ENCODE assay signal across 12 mouse cellular contexts in the genomic region with DNA sequence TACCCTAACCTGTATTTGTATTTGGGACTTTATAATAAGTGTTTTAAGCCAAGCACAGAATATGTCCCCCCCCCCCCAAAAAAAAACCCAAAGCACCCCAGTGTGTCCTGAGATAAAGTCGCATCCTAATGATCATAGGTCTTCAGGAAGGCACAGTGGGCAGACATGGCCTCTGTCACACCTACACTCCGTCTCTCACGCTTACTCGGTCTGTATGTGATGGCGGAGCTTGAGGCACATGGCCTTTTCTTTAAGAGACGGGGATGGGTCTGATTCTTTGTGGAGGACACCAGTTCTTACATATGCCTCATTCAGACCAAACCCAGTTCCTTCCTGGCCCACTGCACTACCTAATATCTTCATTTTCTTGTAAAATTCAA.
DNase-seq lines count a peak whose midpoint lies in the region; ATAC-seq and TF ChIP-seq lines count a peak whose summit lies in the region.
"Had no signal": no experiment of that assay in that cellular context is flagged by ENCODE, and none has a peak within 500 bp of the region (broad histone marks: within the 10 kb centered on the region; RNA-seq: fewer than 3 reads in every experiment).

No protein-coding gene starts in this region.

- no peak for DNase-seq in limb, embryonic 10.5 days (ENCODE audit: low spot score)
- DNase-seq in layer of hippocampus, adult 9-11 months: no peak
- no peak for DNase-seq in ovary, postnatal 36 days (ENCODE audit: low spot score)
- DNase-seq: lung, adult 2 months had no signal

- H3K9me3 ChIP-seq in intestine, embryonic 15.5 days: no peaks in the 10 kb centered on the region
- H3K9me3 ChIP-seq in intestine, postnatal 0 days (ENCODE audit: control insufficient read depth): no peaks in the 10 kb centered on the region
- H3K9me3 ChIP-seq in embryonic facial prominence, embryonic 15.5 days (replicated peaks): no peaks in the 10 kb centered on the region
- H3K9me3 ChIP-seq in limb, embryonic 10.5 days (replicated peaks): no peaks in the 10 kb centered on the region
- no peaks in the 10 kb centered on the region for H3K9me3 ChIP-seq in neural tube, embryonic 14.5 days (ENCODE audit: control insufficient read depth, low read length)
- H3K9me3 ChIP-seq: heart, embryonic 13.5 days; kidney, embryonic 15.5 days; limb, embryonic 15.5 days; neural tube, embryonic 12.5 days had no signal

- no peak overlapping the region for H3K4me3 ChIP-seq in intestine, embryonic 15.5 days (replicated peaks)
- no peak overlapping the region for H3K4me3 ChIP-seq in intestine, postnatal 0 days (ENCODE audit: low read depth, low read length)
- H3K4me3 ChIP-seq in embryonic facial prominence, embryonic 15.5 days (replicated peaks): no peak overlapping the region
- no peak overlapping the region for H3K4me3 ChIP-seq in limb, embryonic 10.5 days
- no peak overlapping the region for H3K4me3 ChIP-seq in neural tube, embryonic 14.5 days (ENCODE audit: low read depth, low read length)
- H3K4me3 ChIP-seq: heart, embryonic 13.5 days; kidney, embryonic 15.5 days; limb, embryonic 15.5 days; neural tube, embryonic 12.5 days had no signal

- H3K27ac ChIP-seq in intestine, embryonic 15.5 days: 0 out of 2 replicates have a peak overlapping the region, but pooled peaks have one; percentile 13
- H3K27ac ChIP-seq in intestine, postnatal 0 days (ENCODE audit: low read depth, low read length): no peak overlapping the region
- peak overlapping the region; percentile 76; the same call in 1 of the 2 replicates for H3K27ac ChIP-seq in embryonic facial prominence, embryonic 15.5 days (replicated peaks)
- H3K27ac ChIP-seq in limb, embryonic 10.5 days: peak overlapping the region; percentile 84
- H3K27ac ChIP-seq in neural tube, embryonic 14.5 days (ENCODE audit: low read depth, low read length): 0 out of 2 replicates have a peak overlapping the region, but pooled peaks have one; percentile 69
- H3K27ac ChIP-seq: heart, embryonic 13.5 days; kidney, embryonic 15.5 days; limb, embryonic 15.5 days; neural tube, embryonic 12.5 days had no signal

- TF ChIP-seq CTCF in intestine, postnatal 0 days (IDR thresholded peaks at IDR 0.05; ENCODE audit: low read depth): no peak

- no peaks in the 10 kb centered on the region for H3K27me3 ChIP-seq in intestine, embryonic 15.5 days (replicated peaks)
- no peaks in the 10 kb centered on the region for H3K27me3 ChIP-seq in intestine, postnatal 0 days (replicated peaks; ENCODE audit: control insufficient read depth, insufficient read depth, low read length)
- no peaks in the 10 kb centered on the region for H3K27me3 ChIP-seq in embryonic facial prominence, embryonic 15.5 days
- H3K27me3 ChIP-seq in limb, embryonic 10.5 days (ENCODE audit: low read depth, poor library complexity, severe bottlenecking): no peaks in the 10 kb centered on the region
- no peaks in the 10 kb centered on the region for H3K27me3 ChIP-seq in neural tube, embryonic 14.5 days (ENCODE audit: control insufficient read depth, insufficient read depth, low read length)
- H3K27me3 ChIP-seq: heart, embryonic 13.5 days; kidney, embryonic 15.5 days; limb, embryonic 15.5 days; neural tube, embryonic 12.5 days had no signal

- no peak overlapping the region; the same call in 1 of the 2 replicates for H3K4me2 ChIP-seq in intestine, embryonic 15.5 days (replicated peaks)
- no peak overlapping the region for H3K4me2 ChIP-seq in intestine, postnatal 0 days (replicated peaks; ENCODE audit: low read depth)
- H3K4me2 ChIP-seq in embryonic facial prominence, embryonic 15.5 days (replicated peaks): no peak overlapping the region
- H3K4me2 ChIP-seq in neural tube, embryonic 14.5 days (ENCODE audit: low read depth, low read length): no peak overlapping the region
- H3K4me2 ChIP-seq: heart, embryonic 13.5 days; kidney, embryonic 15.5 days; limb, embryonic 15.5 days; neural tube, embryonic 12.5 days had no signal

- WGBS in intestine, embryonic 15.5 days: 89% methylated on average over 6 of the region's 6 CpGs
- 93% methylated on average over 6 of the region's 6 CpGs for WGBS in intestine, postnatal 0 days
- WGBS in embryonic facial prominence, embryonic 15.5 days: 64% methylated on average over 6 of the region's 6 CpGs
- WGBS in limb, embryonic 10.5 days: 86% methylated on average over 6 of the region's 6 CpGs
- WGBS in neural tube, embryonic 14.5 days: 83% methylated on average over 6 of the region's 6 CpGs

- no peak for ATAC-seq in intestine, embryonic 15.5 days
- ATAC-seq in intestine, postnatal 0 days: no peak
- ATAC-seq in embryonic facial prominence, embryonic 15.5 days (ENCODE audit: insufficient number of reproducible peaks, low FRiP score, low TSS enrichment, low read depth): no peak
- ATAC-seq in neural tube, embryonic 14.5 days (ENCODE audit: low read depth): peak; percentile 62; the same call in 1 of the 2 replicates

- no peaks in the 10 kb centered on the region for H3K36me3 ChIP-seq in intestine, embryonic 15.5 days
- H3K36me3 ChIP-seq in intestine, postnatal 0 days (ENCODE audit: control insufficient read depth, insufficient read depth): no peaks in the 10 kb centered on the region; the same call in 1 of the 2 replicates
- H3K36me3 ChIP-seq in embryonic facial prominence, embryonic 15.5 days: 0 out of 2 replicates have a peak, but pooled peaks cover 2% of the 10 kb centered on the region
- peaks cover 3% of the 10 kb centered on the region; the same call in 1 of the 2 replicates for H3K36me3 ChIP-seq in limb, embryonic 10.5 days
- H3K36me3 ChIP-seq in neural tube, embryonic 14.5 days (ENCODE audit: control insufficient read depth, insufficient read depth, low read length): no peaks in the 10 kb centered on the region
- H3K36me3 ChIP-seq: heart, embryonic 13.5 days; kidney, embryonic 15.5 days; limb, embryonic 15.5 days; neural tube, embryonic 12.5 days had no signal

- no peaks in the 10 kb centered on the region for H3K4me1 ChIP-seq in intestine, embryonic 15.5 days (replicated peaks)
- H3K4me1 ChIP-seq in intestine, postnatal 0 days (replicated peaks; ENCODE audit: control insufficient read depth, insufficient read depth, low read length): no peaks in the 10 kb centered on the region
- H3K4me1 ChIP-seq in embryonic facial prominence, embryonic 15.5 days: 0 out of 2 replicates have a peak, but pooled peaks cover 3% of the 10 kb centered on the region
- H3K4me1 ChIP-seq in limb, embryonic 10.5 days: peaks cover 58% of the 10 kb centered on the region
- 0 out of 2 replicates have a peak, but pooled peaks cover 3% of the 10 kb centered on the region for H3K4me1 ChIP-seq in neural tube, embryonic 14.5 days (ENCODE audit: control insufficient read depth, insufficient read depth, low read length)
- H3K4me1 ChIP-seq: kidney, embryonic 15.5 days; limb, embryonic 15.5 days; neural tube, embryonic 12.5 days had no signal

- no peak overlapping the region for H3K9ac ChIP-seq in intestine, embryonic 15.5 days
- H3K9ac ChIP-seq in intestine, postnatal 0 days (ENCODE audit: low read depth, low read length): no peak overlapping the region
- H3K9ac ChIP-seq in embryonic facial prominence, embryonic 15.5 days: no peak overlapping the region
- H3K9ac ChIP-seq in neural tube, embryonic 14.5 days (replicated peaks; ENCODE audit: low read depth, low read length): no peak overlapping the region
- H3K9ac ChIP-seq: heart, embryonic 13.5 days; kidney, embryonic 15.5 days; limb, embryonic 15.5 days; neural tube, embryonic 12.5 days had no signal
